Mouse (Mus musculus) T-cell, adult 2 months (primary cell): ENCODE results near the gene Akirin1.

ENCODE experiments used
- DNase-seq: peaks from one replicate; pipeline ENCODE4 v3.0.0; 2022; ENCODE audit warnings: low spot score

The Akirin1 gene

GRCm38 (mm10) chr4:123717574-123718433 is 32.3 kb downstream of the Akirin1 start, which contains the start of gene Ndufs5:
TSS of gene Ndufs5 (minus strand) at chr4:123718202.
- peak; percentile 93 for DNase-seq

GRCm38 (mm10) chr4:123712431-123712830 is 37.7 kb downstream of the Akirin1 start:
- no peak for DNase-seq

- no peak for DNase-seq
Measured at GRCm38 (mm10) chr4:123707340-123707739, 42.8 kb downstream of the Akirin1 start.

GRCm38 (mm10) chr4:123705340-123705739 is 44.8 kb downstream of the Akirin1 start:
- DNase-seq: no peak

GRCm38 (mm10) chr4:123693384-123693783 is 56.8 kb downstream of the Akirin1 start:
- DNase-seq: no peak

- DNase-seq: no peak
Measured at GRCm38 (mm10) chr4:123692071-123692470, 58.1 kb downstream of the Akirin1 start.

GRCm38 (mm10) chr4:123690311-123690710 is 59.8 kb downstream of the Akirin1 start:
- no peak for DNase-seq

GRCm38 (mm10) chr4:123687025-123687781 is 62.9 kb downstream of the Akirin1 start:
- DNase-seq: peak; percentile 6

GRCm38 (mm10) chr4:123686368-123687024 is 63.6 kb downstream of the Akirin1 start:
- no peak for DNase-seq

GRCm38 (mm10) chr4:123685506-123686242 is 64.5 kb downstream of the Akirin1 start:
- DNase-seq: no peak

- DNase-seq: no peak
Measured at GRCm38 (mm10) chr4:123685046-123685445, 65.1 kb downstream of the Akirin1 start.
